Mouse (Mus musculus) brain, embryonic 14.5 days (tissue): ENCODE measurements around the gene Smpdl3b. TPM values are rescaled to one million over a fixed set of nuclear protein-coding genes. Genes with fewer than 3 reads are reported as not detected.

Experiments
- DNase-seq: peaks from one replicate; pipeline ENCODE4 v3.0.0-alpha.2; 2011; ENCODE audit warnings: low read depth
- CTCF ChIP-seq: fragments of 200-500 bp; IDR thresholded peaks from 2 replicates; pipeline ENCODE4 v1.5.1; 2012; ENCODE audit warnings: inconsistent platforms, mild to moderate bottlenecking, moderate library complexity, borderline replicate concordance; ENCODE audit not compliant: insufficient read depth, insufficient read length; ENCODE audit errors: extremely low read depth
- POLR2A ChIP-seq: fragments of 200-500 bp; IDR thresholded peaks from 2 replicates; pipeline ENCODE4 v1.6.1; 2012; ENCODE audit warnings: mild to moderate bottlenecking, inconsistent platforms, borderline replicate concordance; ENCODE audit not compliant: poor library complexity, insufficient read depth, insufficient read length, severe bottlenecking; ENCODE audit errors: extremely low read depth
- polyA plus RNA-seq: library from polyadenylated mRNA; depleted of rRNA; stranded (reverse); fragments of >200 nt; gene quantifications from 2 replicates; pipeline ENCODE4 v1.2.3, GENCODE M21; 2012; rRNA removed

Smpdl3b gene
- polyA plus RNA-seq, 1 experiment = 0.78 TPM

- TF ChIP-seq CTCF (no peak), POLR2A (no peak)
- no peak for DNase-seq
These were observed 50.2 kb downstream of the Smpdl3b start for GRCm38 (mm10) chr4:132706885-132707284.

- no peak for DNase-seq
- TF ChIP-seq POLR2A = no peak
- no peak for TF ChIP-seq CTCF
These were observed 55.0 kb downstream of the Smpdl3b start for GRCm38 (mm10) chr4:132702076-132702475.

GRCm38 (mm10) chr4:132693366-132693765 lies 63.7 kb downstream of the Smpdl3b start:
- no peak for DNase-seq
- TF ChIP-seq POLR2A (no peak), CTCF (no peak)

- no peak for DNase-seq
These were observed 67.4 kb downstream of the Smpdl3b start for GRCm38 (mm10) chr4:132689634-132690033.

More at GRCm38 (mm10) chr4:132689634-132690033, 67.4 kb downstream of the Smpdl3b start:
- TF ChIP-seq POLR2A (no peak), CTCF (no peak)

Other genes starting within 250 kb of the Smpdl3b start
- 5.1 and 6.1 TPM in 2 replicates for gene Sesn2, start 246.8 kb downstream of the Smpdl3b start, polyA plus RNA-seq
- 799 and 900 TPM in 2 replicates for gene Atpif1, start 223.6 kb downstream of the Smpdl3b start, polyA plus RNA-seq
- gene Dnajc8, start 221.7 kb downstream of the Smpdl3b start, polyA plus RNA-seq = 102 and 106 TPM in 2 replicates
- 0.38 and 0.68 TPM in 2 replicates for gene Ptafr, start 193.2 kb downstream of the Smpdl3b start, polyA plus RNA-seq
- 28.6 and 29.6 TPM in 2 replicates for gene Eya3, start 118.3 kb downstream of the Smpdl3b start, polyA plus RNA-seq
- gene Xkr8, start 24.7 kb downstream of the Smpdl3b start, polyA plus RNA-seq = 6.6 and 7.1 TPM in 2 replicates
- 29.6 and 46.6 TPM in 2 replicates for gene Rpa2, start 11.1 kb upstream of the Smpdl3b start, polyA plus RNA-seq
- 0.38 and 0.90 TPM in 2 replicates for gene Themis2, start 39.1 kb upstream of the Smpdl3b start, polyA plus RNA-seq
- gene Ppp1r8, start 85.9 kb upstream of the Smpdl3b start, polyA plus RNA-seq = 91.3 and 110 TPM in 2 replicates
- gene Stx12, start 127.3 kb upstream of the Smpdl3b start, polyA plus RNA-seq = 118 and 121 TPM in 2 replicates
- gene Fam76a, start 165.3 kb upstream of the Smpdl3b start, polyA plus RNA-seq = 19.8 and 20.3 TPM in 2 replicates
- 0.09 and 0.15 TPM in 2 replicates for gene Fgr, start 216.8 kb upstream of the Smpdl3b start, polyA plus RNA-seq